Mouse (Mus musculus): ENCODE measurements around the gene G6pc3.
A peak's percentile ranks its signal among the peaks of the same experiment; 100 is the strongest.

- TF ChIP-seq POLR2A (IDR thresholded peaks at IDR 0.05; ENCODE audit: low read depth, low read length) = peak; percentile 29; the same call in 1 of the 2 replicates
- no peak for TF ChIP-seq CTCF (IDR thresholded peaks at IDR 0.05; ENCODE audit: extremely low read depth, insufficient read length, insufficient replicate concordance, low read depth, low read length)
Observed at GRCm38 (mm10) chr11:102156039-102156785, 33.2 kb upstream of the G6pc3 start, which contains the start of gene Tmem101.
